Mouse (Mus musculus) mature B cell (primary cell): ENCODE measurements around the gene Extl1.
"Not testable (repeated sequence)": the region's sequence is repeated elsewhere in the genome, so short reads cannot be mapped to it uniquely, and the experiment has no call there.

Experiments
- in situ Hi-C: fragments of 300-500 bp; cut with MboI; formaldehyde crosslinking; loops from 2 replicates; pipeline ENCODE4 v1.14.3; 2019

Extl1 gene

GRCm38 (mm10) chr4:134351329-134352260 lies 32.1 kb downstream of the Extl1 start:
- in situ Hi-C loops: no loop called here

DNA sequence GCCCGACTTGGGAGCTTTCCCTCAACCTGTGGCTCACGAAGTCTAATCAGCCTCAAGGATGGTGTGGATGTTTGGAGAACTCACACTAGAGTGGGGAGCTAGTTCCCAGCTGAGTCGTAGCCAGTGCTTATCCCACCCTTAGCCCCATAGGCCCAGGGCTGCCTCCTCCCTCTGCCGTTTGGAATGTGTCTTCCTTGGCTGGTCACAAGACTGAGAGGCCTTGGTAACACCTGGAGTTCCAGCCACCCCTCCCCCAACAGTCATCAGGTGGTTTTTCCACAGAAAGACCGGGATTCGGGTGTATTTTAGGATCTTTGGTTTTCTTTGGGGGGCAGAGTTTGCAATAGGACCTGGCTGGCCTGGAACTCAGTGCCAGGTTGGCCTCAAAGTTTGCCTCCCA lies 33.0 kb downstream of the Extl1 start:
- in situ Hi-C loops: no loop called here

DNA sequence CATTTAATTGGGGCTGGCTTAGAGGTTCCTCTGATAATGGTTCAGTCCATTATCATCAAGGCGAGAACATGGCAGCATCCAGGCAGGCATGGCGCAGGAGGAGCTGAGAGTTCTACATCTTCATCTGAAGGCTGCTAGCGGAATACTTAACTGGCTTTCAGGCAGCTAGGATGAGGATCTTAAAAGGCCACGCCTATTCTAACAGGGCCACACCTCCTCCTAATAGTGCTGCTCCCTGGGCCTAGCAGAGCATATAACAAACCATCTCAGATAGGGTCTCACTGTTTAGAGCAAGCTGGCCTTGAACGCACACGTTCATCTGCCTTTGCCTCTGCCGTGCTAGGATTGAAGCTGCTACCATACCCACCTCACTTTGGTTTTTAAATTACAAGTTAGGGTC lies 33.8 kb downstream of the Extl1 start:
- in situ Hi-C loops: no loop called here

GRCm38 (mm10) chr4:134348545-134348944 lies 35.1 kb downstream of the Extl1 start:
- in situ Hi-C loops: no loop called here

- in situ Hi-C loops: no loop called here
Observed at GRCm38 (mm10) chr4:134348078-134348477, 35.6 kb downstream of the Extl1 start.

- in situ Hi-C loops: no loop called here
Observed at GRCm38 (mm10) chr4:134345802-134346201, 37.8 kb downstream of the Extl1 start.

DNA sequence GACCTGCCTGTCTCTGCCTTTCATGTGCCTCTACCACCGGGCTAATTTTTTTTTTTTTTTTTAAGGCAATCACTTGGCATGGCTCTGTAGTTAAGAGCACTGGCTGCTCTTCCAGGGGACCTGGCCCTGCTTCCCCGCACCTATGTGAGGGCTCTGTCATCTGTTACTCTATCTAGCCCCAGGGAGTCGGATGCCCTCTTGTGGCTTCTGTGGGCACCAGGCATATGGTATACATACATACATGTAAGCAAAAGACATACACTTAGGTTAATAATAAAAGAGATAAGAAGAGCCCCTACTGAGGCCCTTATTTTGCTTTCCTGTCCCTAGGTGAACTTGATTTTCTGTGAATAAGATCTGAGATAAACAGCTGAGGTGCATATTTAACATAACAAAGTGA lies 39.0 kb downstream of the Extl1 start:
- in situ Hi-C loops: no loop called here

- in situ Hi-C loops: no loop called here
Observed at GRCm38 (mm10) chr4:134343071-134344031, 40.3 kb downstream of the Extl1 start, which contains the start of gene Slc30a2. Gene Slc30a2, plus strand, starts transcription at chr4:134343181.

- in situ Hi-C loops: no loop called here
Observed at GRCm38 (mm10) chr4:134342213-134342779, 41.4 kb downstream of the Extl1 start.

DNA sequence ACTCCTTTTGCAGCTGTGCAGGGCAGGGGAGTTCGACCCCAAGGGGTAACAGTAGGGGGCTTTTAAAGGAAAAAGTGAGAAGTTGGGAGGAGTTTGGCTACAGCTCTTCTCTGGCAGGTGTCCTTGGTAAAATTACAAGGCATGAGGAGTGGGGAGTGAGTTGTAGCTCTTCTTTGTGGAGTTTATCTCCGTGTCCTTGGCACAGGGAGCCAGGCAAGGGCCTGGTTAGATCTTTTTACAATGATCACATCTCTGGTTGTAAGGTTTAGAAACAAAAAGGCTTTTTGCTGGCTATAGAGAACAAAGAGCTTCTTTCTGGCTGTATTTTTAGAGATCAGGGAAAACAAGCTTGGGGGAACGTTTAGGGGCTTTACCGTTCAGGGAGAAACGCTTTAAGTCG lies 42.4 kb downstream of the Extl1 start:
- in situ Hi-C loops: not testable (repeated sequence)

DNA sequence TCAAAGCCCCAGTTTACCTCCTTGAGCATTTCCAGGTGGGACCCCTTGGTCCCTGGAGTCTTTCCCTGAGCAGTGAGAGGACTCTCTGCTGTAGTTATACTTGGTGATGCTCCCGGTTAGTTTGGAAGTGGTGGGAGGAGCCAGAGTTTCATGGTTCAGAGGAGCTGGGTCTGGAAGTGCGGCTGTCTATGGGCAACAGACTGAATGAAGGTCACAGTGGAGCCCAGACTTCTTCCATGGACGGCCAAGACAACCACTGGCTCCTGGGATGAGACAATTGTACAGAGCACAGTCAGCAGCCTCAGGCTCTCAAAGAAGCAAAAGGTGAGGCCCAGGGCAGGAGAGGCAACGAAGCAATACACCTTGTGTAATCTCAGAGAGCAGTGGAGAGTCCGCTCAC lies 53.4 kb downstream of the Extl1 start:
- in situ Hi-C loops: no loop called here

DNA sequence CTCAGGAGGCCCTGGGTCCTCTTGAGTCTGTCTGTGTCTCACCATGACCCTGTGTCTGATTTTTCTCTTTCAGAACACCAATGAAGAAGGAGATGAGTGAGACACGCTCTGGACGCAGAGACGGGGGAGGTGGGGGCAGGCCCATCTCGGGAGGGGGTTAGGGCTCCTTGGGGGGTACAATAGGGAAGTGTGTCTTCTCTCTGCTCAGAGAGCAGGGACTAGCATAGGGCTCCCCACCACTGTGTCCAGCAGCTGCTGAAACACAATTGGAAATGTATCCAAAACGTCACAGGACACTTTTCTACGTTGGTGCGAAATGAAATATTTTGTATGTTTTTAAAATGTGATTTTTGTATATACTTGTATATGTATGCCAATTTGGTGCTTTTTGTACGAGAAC lies 54.8 kb downstream of the Extl1 start:
- in situ Hi-C loops: no loop called here

GRCm38 (mm10) chr4:134328151-134328550 lies 55.5 kb downstream of the Extl1 start:
- in situ Hi-C loops: no loop called here

- in situ Hi-C loops: no loop called here
Observed at GRCm38 (mm10) chr4:134326859-134327530, 56.7 kb downstream of the Extl1 start.

GRCm38 (mm10) chr4:134324655-134325054 lies 59.0 kb downstream of the Extl1 start:
- in situ Hi-C loops: no loop called here

DNA sequence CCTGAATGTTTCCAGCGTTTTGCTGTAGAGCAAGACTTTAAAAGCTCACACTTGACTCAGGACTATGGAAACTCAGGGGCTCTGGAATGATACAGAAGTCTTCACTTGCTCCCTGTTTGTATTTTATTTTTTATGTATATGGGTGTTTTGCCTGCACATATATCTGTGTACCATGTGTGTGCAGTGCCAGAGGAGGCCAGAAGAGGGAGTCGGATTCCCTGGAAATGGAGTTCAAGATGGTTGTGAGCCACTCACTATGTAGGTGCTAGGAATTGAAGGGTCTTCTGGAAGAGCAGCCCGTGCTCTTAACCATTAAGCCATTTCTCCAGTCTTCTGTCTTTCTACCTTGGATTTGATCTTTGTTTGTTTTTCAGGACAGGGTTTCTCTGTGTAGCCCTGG lies 62.1 kb downstream of the Extl1 start:
- in situ Hi-C loops: no loop called here

- in situ Hi-C loops: no loop called here
Observed at GRCm38 (mm10) chr4:134319674-134320073, 64.0 kb downstream of the Extl1 start.

DNA sequence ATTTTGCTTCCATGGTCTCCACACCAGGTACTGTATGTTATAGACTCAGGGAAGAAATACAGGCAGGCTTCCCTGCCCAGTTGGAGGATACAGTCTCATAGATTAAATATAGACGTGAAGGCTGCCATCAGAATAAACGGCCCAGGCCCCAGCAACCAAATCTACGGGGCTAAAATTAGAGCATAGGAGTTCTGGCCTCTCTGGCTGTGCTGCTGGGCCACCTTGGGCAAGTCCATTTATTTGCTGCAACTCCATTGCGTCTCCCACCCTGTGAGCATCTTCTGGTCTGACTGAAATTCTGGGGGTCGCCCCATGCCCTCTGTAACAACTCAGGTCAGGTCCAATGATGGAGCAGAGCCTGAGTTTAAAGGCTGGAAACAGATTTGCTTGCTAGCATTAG lies 64.6 kb downstream of the Extl1 start:
- in situ Hi-C loops: no loop called here

DNA sequence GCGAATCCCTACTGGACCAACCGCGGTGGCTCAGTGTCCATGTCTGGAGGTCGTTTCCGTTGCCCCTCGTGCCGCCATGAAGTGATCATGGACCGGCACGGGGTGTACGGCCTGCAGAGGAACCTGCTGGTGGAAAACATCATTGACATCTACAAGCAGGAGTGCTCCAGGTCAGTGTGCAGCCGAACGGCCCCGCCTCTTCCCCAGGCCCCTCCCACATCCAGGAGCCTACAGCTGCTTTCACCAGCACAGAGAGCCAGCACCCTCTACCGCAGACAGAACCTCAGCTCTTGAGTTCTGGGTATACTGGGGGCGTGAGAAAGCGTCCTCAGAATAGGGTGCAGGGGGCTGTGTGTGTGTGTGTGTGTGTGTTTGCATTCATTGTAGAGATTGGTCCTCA lies 67.3 kb downstream of the Extl1 start:
- in situ Hi-C loops: no loop called here

GRCm38 (mm10) chr4:134315470-134315869 lies 68.2 kb downstream of the Extl1 start:
- in situ Hi-C loops: no loop called here

DNA sequence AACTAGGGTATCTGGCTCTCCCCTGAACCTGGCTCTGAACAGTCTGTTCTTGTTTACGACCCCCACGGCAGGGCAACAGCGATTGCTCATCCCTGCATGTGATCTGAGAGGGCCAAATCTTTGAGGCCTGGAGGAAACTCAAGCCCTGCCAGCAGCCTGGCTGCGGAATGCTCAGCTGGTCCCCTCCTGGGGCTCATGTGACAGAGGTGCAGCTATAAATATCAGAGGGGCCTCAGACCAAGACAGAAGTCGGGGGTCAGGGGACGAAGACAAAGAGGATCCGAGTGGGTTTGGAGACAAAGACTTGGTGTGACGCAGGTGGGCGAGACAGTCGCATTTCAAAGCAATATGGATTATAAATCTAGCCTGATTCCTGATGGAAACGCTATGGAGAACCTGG lies 68.8 kb downstream of the Extl1 start, which contains the start of gene Trim63:
Gene Trim63, plus strand, starts transcription at position 245 of the 400 bp plus-strand sequence.
- in situ Hi-C loops: no loop called here
